Mouse (Mus musculus): Measurements from ENCODE around the gene Aldh1a1. TPM values are rescaled to one million over a fixed set of nuclear protein-coding genes. Genes with fewer than 3 reads are reported as not detected.
"Not testable (repeated sequence)": the region's sequence is repeated elsewhere in the genome, so short reads cannot be mapped to it uniquely, and the experiment has no call there.

Aldh1a1 gene
- polyA plus RNA-seq, 1 experiment from 2014 or later = 6.9 TPM

- H3K9ac ChIP-seq (ENCODE audit: low read length) = no peak overlapping the region
- 39% methylated on average over 4 of the region's 4 CpGs for WGBS
- no peaks in the 10 kb centered on the region for H3K36me3 ChIP-seq (ENCODE audit: control insufficient read depth, insufficient read depth)
- H3K27ac ChIP-seq (ENCODE audit: low read length) = no peak overlapping the region
- no peaks in the 10 kb centered on the region for H3K4me1 ChIP-seq (ENCODE audit: control insufficient read depth, insufficient read depth, low read length)
- ATAC-seq (replicated peaks; ENCODE audit: extremely low read depth, insufficient read depth, low FRiP score) = no peak
- no peak overlapping the region for H3K4me2 ChIP-seq (ENCODE audit: low read depth, low read length)
- no peaks in the 10 kb centered on the region for H3K9me3 ChIP-seq (replicated peaks; ENCODE audit: control insufficient read depth, low read length)
- no peak overlapping the region for H3K4me3 ChIP-seq (ENCODE audit: low read length)
- no peaks in the 10 kb centered on the region for H3K27me3 ChIP-seq (ENCODE audit: control insufficient read depth, insufficient read depth, low read length)
These were observed 16.1 kb downstream of the Aldh1a1 start for GRCm38 (mm10) chr19:20508609-20509008.

DNA sequence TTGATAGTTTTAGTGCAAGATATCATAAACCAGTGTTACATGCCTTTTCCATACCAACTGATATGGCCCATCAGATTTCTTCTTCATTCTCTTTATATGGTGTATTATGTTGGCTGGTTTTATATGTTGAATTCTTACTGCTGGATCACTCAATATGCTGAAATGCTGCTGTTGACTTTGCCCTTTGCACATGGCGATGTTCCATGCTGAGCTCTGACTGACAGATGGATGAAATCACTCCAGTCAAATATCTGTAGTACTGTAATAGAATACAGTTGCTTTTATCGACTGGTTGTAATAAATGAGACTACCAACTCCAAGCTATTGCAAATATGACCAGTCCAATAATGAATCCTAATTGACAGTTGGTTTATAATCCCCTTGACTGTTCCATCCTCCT lies 19.5 kb downstream of the Aldh1a1 start:
- no peak for ATAC-seq (replicated peaks; ENCODE audit: extremely low read depth, insufficient read depth, low FRiP score)
- H3K27me3 ChIP-seq (ENCODE audit: control insufficient read depth, insufficient read depth, low read length) = no peaks in the 10 kb centered on the region
- H3K9me3 ChIP-seq (replicated peaks; ENCODE audit: control insufficient read depth, low read length) = no peaks in the 10 kb centered on the region
- H3K9ac ChIP-seq (ENCODE audit: low read length) = no peak overlapping the region
- no peak overlapping the region for H3K4me2 ChIP-seq (ENCODE audit: low read depth, low read length)
- H3K36me3 ChIP-seq (ENCODE audit: control insufficient read depth, insufficient read depth) = no peaks in the 10 kb centered on the region
- no peak overlapping the region for H3K4me3 ChIP-seq (ENCODE audit: low read length)
- no peaks in the 10 kb centered on the region for H3K4me1 ChIP-seq (ENCODE audit: control insufficient read depth, insufficient read depth, low read length)
- no peak overlapping the region for H3K27ac ChIP-seq (ENCODE audit: low read length)
- 77% methylated on average over 2 of the region's 2 CpGs for WGBS

- Histone ChIP-seq H3K4me2 (ENCODE audit: low read depth, low read length) (no peak overlapping the region), H3K9me3 (replicated peaks; ENCODE audit: control insufficient read depth, low read length) (no peaks in the 10 kb centered on the region), H3K27me3 (ENCODE audit: control insufficient read depth, insufficient read depth, low read length) (no peaks in the 10 kb centered on the region), H3K4me3 (ENCODE audit: low read length) (no peak overlapping the region), H3K4me1 (ENCODE audit: control insufficient read depth, insufficient read depth, low read length) (no peaks in the 10 kb centered on the region), H3K36me3 (ENCODE audit: control insufficient read depth, insufficient read depth) (no peaks in the 10 kb centered on the region), H3K27ac (ENCODE audit: low read length) (no peak overlapping the region), H3K9ac (ENCODE audit: low read length) (no peak overlapping the region)
- ATAC-seq (replicated peaks; ENCODE audit: extremely low read depth, insufficient read depth, low FRiP score) = no peak
- WGBS = 71% methylated on average over 2 of the region's 2 CpGs
These were observed 20.7 kb downstream of the Aldh1a1 start for GRCm38 (mm10) chr19:20513181-20513580.

GRCm38 (mm10) chr19:20513688-20514361 lies 21.3 kb downstream of the Aldh1a1 start:
- no peak overlapping the region for H3K4me2 ChIP-seq (ENCODE audit: low read depth, low read length)
- H3K27me3 ChIP-seq (ENCODE audit: control insufficient read depth, insufficient read depth, low read length) = no peaks in the 10 kb centered on the region
- H3K4me1 ChIP-seq (ENCODE audit: control insufficient read depth, insufficient read depth, low read length) = no peaks in the 10 kb centered on the region
- no peak for ATAC-seq (replicated peaks; ENCODE audit: extremely low read depth, insufficient read depth, low FRiP score)
- H3K27ac ChIP-seq (ENCODE audit: low read length) = no peak overlapping the region
- 56% methylated on average over 6 of the region's 6 CpGs for WGBS
- no peak overlapping the region for H3K9ac ChIP-seq (ENCODE audit: low read length)
- H3K4me3 ChIP-seq (ENCODE audit: low read length) = no peak overlapping the region
- no peaks in the 10 kb centered on the region for H3K9me3 ChIP-seq (replicated peaks; ENCODE audit: control insufficient read depth, low read length)
- H3K36me3 ChIP-seq (ENCODE audit: control insufficient read depth, insufficient read depth) = no peaks in the 10 kb centered on the region

DNA sequence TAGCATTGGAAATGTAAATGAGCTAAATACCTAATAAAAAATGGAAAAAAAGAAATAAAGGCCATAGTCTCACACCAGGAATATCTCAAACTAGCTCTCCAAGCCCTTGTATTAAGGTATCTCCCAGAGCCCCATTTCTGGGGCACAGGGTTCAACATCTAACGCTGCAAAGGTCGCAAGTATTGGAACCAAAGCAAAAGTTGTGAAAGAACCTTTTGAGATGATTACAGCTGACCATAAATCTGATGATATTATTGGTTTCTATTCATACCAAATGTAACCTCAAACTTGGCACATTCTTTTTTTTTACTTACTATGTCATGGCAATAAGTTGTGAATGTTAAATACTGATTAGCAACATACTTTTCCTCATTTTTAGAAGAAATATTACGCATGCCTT lies 24.0 kb downstream of the Aldh1a1 start:
- H3K9me3 ChIP-seq (replicated peaks; ENCODE audit: control insufficient read depth, low read length) = no peaks in the 10 kb centered on the region
- H3K4me3 ChIP-seq (ENCODE audit: low read length) = no peak overlapping the region
- WGBS = 85% methylated on average over 3 of the region's 3 CpGs
- no peaks in the 10 kb centered on the region for H3K4me1 ChIP-seq (ENCODE audit: control insufficient read depth, insufficient read depth, low read length)
- no peak overlapping the region for H3K4me2 ChIP-seq (ENCODE audit: low read depth, low read length)
- no peak for ATAC-seq (replicated peaks; ENCODE audit: extremely low read depth, insufficient read depth, low FRiP score)
- no peaks in the 10 kb centered on the region for H3K27me3 ChIP-seq (ENCODE audit: control insufficient read depth, insufficient read depth, low read length)
- no peak overlapping the region for H3K27ac ChIP-seq (ENCODE audit: low read length)
- H3K36me3 ChIP-seq (ENCODE audit: control insufficient read depth, insufficient read depth) = no peaks in the 10 kb centered on the region
- no peak overlapping the region for H3K9ac ChIP-seq (ENCODE audit: low read length)

DNA sequence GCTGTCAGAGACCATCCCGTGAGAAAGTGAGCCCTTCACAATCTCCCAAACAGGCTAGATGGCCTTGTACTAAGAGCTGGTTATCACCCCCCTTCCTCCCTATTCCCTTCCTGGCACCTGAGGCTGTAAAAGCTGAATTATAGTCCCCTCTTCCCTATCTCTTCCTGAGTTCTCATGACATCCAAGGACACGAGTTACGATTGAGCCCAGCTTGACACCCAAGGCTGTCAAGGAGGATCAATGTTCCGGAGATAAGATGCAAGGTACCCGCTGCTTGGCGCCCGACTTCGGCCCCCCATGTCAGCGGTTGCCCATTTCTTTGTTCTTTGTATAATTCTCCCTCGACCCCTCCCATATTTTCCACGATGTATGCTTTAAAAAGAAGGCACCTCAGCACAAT lies 36.6 kb downstream of the Aldh1a1 start:
- H3K27me3 ChIP-seq (ENCODE audit: control insufficient read depth, insufficient read depth, low read length); H3K4me2 ChIP-seq (ENCODE audit: low read depth, low read length); H3K4me1 ChIP-seq (ENCODE audit: control insufficient read depth, insufficient read depth, low read length); H3K9ac ChIP-seq (ENCODE audit: low read length); H3K36me3 ChIP-seq (ENCODE audit: control insufficient read depth, insufficient read depth); ATAC-seq (replicated peaks; ENCODE audit: extremely low read depth, insufficient read depth, low FRiP score); H3K4me3 ChIP-seq (ENCODE audit: low read length); H3K27ac ChIP-seq (ENCODE audit: low read length); H3K9me3 ChIP-seq (replicated peaks; ENCODE audit: control insufficient read depth, low read length): not testable (repeated sequence)
- 81% methylated on average over 11 of the region's 11 CpGs for WGBS

DNA sequence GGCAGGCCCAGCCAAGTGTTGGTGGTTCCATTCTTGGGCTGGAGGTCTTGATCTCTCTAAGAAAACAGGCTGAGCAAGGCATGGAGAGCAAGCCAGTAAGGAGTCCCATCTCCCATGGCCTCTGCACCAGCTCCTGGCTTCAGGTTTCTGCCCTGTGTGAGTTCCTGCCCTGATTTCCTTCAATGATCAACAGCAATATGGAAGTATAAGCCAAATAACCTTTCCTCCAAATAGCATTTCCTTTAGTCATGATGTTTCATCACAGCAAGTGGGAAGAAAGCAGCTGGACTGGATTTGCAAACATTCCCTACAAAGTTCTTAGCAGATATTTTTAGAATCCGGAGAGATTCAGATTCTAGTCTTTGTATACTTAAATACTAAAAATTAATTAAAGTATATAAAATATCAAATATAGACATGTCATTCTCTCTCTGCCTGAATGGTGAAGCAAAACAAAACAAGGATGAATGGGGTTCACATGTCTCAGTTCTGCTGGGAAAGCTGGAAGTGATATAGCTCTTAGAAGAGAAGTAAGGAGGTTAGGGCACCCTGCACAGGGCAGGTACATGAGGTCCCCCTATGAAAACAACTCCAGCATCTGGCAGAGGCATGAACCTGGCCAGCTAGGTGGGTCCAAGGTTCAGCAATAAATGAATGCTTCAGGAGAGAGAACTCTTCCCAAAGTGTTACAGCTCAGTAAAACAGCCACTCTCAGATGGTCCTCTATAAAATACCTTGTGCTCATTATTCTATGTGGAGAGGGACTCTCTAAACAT lies 37.6 kb downstream of the Aldh1a1 start:
- Histone ChIP-seq H3K9me3 (replicated peaks; ENCODE audit: control insufficient read depth, low read length) (no peaks in the 10 kb centered on the region), H3K36me3 (ENCODE audit: control insufficient read depth, insufficient read depth) (no peaks in the 10 kb centered on the region), H3K9ac (ENCODE audit: low read length) (no peak overlapping the region), H3K4me3 (ENCODE audit: low read length) (no peak overlapping the region), H3K4me2 (ENCODE audit: low read depth, low read length) (no peak overlapping the region), H3K27me3 (ENCODE audit: control insufficient read depth, insufficient read depth, low read length) (no peaks in the 10 kb centered on the region), H3K4me1 (ENCODE audit: control insufficient read depth, insufficient read depth, low read length) (no peaks in the 10 kb centered on the region), H3K27ac (ENCODE audit: low read length) (no peak overlapping the region)
- ATAC-seq (replicated peaks; ENCODE audit: extremely low read depth, insufficient read depth, low FRiP score) = no peak
- 66% methylated on average over 1 of the region's 1 CpGs for WGBS

DNA sequence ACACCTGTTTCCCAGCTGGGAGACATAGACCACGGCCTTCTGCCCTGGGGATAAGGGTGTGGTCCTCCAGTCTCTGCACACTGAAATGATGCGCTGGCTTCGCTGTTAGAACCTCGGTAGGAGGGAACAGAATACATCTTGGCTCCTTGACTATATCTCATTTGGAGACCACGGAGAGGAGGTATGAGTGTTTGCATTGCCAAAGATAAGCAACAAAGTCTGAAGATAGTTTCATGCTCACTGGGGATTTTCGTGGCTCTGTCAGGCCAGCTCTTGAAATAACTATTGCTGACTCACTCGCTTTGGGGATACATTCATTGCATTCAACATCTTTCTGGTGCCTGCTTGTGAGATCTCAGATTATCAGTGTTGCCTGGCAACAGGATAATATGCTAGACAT lies 44.0 kb downstream of the Aldh1a1 start:
- H3K9me3 ChIP-seq (replicated peaks; ENCODE audit: control insufficient read depth, low read length) = no peaks in the 10 kb centered on the region
- no peak overlapping the region for H3K27ac ChIP-seq (ENCODE audit: low read length)
- H3K9ac ChIP-seq (ENCODE audit: low read length) = no peak overlapping the region
- H3K36me3 ChIP-seq (ENCODE audit: control insufficient read depth, insufficient read depth) = no peaks in the 10 kb centered on the region
- H3K4me2 ChIP-seq (ENCODE audit: low read depth, low read length) = no peak overlapping the region
- WGBS = 47% methylated on average over 7 of the region's 7 CpGs
- H3K4me1 ChIP-seq (ENCODE audit: control insufficient read depth, insufficient read depth, low read length) = no peaks in the 10 kb centered on the region
- no peaks in the 10 kb centered on the region for H3K27me3 ChIP-seq (ENCODE audit: control insufficient read depth, insufficient read depth, low read length)
- H3K4me3 ChIP-seq (ENCODE audit: low read length) = no peak overlapping the region
- ATAC-seq (replicated peaks; ENCODE audit: extremely low read depth, insufficient read depth, low FRiP score) = no peak

GRCm38 (mm10) chr19:20541044-20541443 lies 48.5 kb downstream of the Aldh1a1 start:
- H3K9ac ChIP-seq (ENCODE audit: low read length) = no peak overlapping the region
- no peak for ATAC-seq (replicated peaks; ENCODE audit: extremely low read depth, insufficient read depth, low FRiP score)
- no peaks in the 10 kb centered on the region for H3K9me3 ChIP-seq (replicated peaks; ENCODE audit: control insufficient read depth, low read length)
- no peaks in the 10 kb centered on the region for H3K4me1 ChIP-seq (ENCODE audit: control insufficient read depth, insufficient read depth, low read length)
- no peak overlapping the region for H3K4me3 ChIP-seq (ENCODE audit: low read length)
- H3K27ac ChIP-seq (ENCODE audit: low read length) = no peak overlapping the region
- H3K4me2 ChIP-seq (ENCODE audit: low read depth, low read length) = no peak overlapping the region
- WGBS = 60% methylated on average over 4 of the region's 4 CpGs
- no peaks in the 10 kb centered on the region for H3K27me3 ChIP-seq (ENCODE audit: control insufficient read depth, insufficient read depth, low read length)
- H3K36me3 ChIP-seq (ENCODE audit: control insufficient read depth, insufficient read depth) = no peaks in the 10 kb centered on the region
